Mouse (Mus musculus) embryonic facial prominence, embryonic 13.5 days (tissue): ENCODE data around the gene Fkrp. TPM values are rescaled to one million over a fixed set of nuclear protein-coding genes. Genes with fewer than 3 reads are reported as not detected.

Source experiments
- ATAC-seq: fragments of 200-750 bp; cut with Nextera tagmentation; 2 replicates; pipeline ENCODE4 v1.8.0; 2017; ENCODE audit warnings: low read depth; ENCODE audit not compliant: insufficient number of reproducible peaks, insufficient read depth, low FRiP score, low TSS enrichment
- H3K27ac ChIP-seq: fragments of 300-500 bp; sonication (generic); 2 replicates; pipeline ENCODE4 v1.5.1; 2015; ENCODE audit warnings: moderate library complexity, mild to moderate bottlenecking, inconsistent platforms
- H3K27me3 ChIP-seq: fragments of 300-500 bp; sonication (generic); 2 replicates; pipeline ENCODE4 v1.6.1; 2015; ENCODE audit warnings: mild to moderate bottlenecking, inconsistent platforms
- H3K36me3 ChIP-seq: fragments of 300-500 bp; sonication (generic); 2 replicates; pipeline ENCODE4 v1.6.1; 2015; ENCODE audit warnings: mild to moderate bottlenecking, inconsistent platforms
- H3K4me1 ChIP-seq: fragments of 300-500 bp; sonication (generic); 2 replicates; pipeline ENCODE4 v1.6.1; 2015; ENCODE audit warnings: inconsistent platforms
- H3K4me2 ChIP-seq: fragments of 300-500 bp; sonication (generic); 2 replicates; pipeline ENCODE4 v1.6.1; 2015; ENCODE audit warnings: moderate library complexity, mild to moderate bottlenecking, inconsistent platforms
- H3K4me3 ChIP-seq: fragments of 300-500 bp; sonication (generic); 2 replicates; pipeline ENCODE4 v1.5.1; 2015; ENCODE audit warnings: mild to moderate bottlenecking, inconsistent platforms
- H3K9ac ChIP-seq: fragments of 300-500 bp; sonication (generic); 2 replicates; pipeline ENCODE4 v1.6.1; 2015; ENCODE audit warnings: mild to moderate bottlenecking, inconsistent platforms
- H3K9me3 ChIP-seq: fragments of 300-500 bp; sonication (generic); 2 replicates; pipeline ENCODE4 v1.6.1; 2016; ENCODE audit warnings: inconsistent platforms
- WGBS: fragments of 180-500 bp; shearing (Covaris S2); methylation state at CpG from one replicate; pipeline ENCODE4 v1.1.7; 2015; ENCODE audit warnings: mixed read lengths; 5-methylcytosine and 5-hydroxymethylcytosine counted together
- polyA plus RNA-seq: library from polyadenylated mRNA; unstranded; fragments of >200 nt; fragmentation: Nextera tagmentation; extraction: Ambion mirVana; gene quantifications from 2 replicates; pipeline ENCODE4 v1.2.1, GENCODE M21; 2015

Gene Fkrp
- polyA plus RNA-seq, 1 experiment from 2014 or later: 26.8 TPM

DNA sequence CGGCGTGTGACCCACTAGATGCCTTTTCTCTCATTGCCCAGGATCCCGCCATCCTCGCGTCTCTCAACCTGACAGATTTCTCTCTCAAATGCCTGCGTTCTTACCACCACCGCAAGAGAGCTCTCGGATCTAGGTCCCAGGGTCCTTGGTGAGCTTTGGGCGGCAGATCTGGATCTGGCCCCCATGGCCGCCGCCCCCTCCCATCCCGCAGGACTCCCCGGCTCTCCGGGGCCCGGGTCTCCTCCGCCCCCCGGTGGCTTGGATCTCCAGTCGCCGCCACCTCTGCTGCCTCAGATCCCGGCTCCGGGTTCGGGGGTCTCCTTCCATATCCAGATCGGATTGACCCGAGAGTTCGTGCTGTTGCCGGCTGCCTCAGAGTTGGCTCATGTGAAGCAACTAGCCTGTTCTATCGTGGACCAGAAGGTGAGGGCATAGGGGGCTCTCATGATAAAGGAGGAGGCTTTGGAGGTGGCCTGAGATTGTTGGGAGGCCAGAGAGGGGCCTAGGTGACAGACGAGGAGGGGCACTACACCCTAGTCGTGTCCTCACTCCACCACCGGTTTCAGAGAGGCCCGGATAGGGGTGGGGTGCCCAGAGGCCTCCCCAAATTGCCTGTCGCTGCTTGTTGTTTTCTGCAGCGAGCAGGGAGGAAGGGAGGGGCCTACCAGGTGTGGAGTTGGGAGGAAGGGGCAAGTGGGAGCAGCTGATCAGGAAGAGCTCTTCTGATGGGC, 27.1 kb upstream of the Fkrp start:
- Histone ChIP-seq H3K4me2 (peak overlapping the region; percentile 94), H3K9ac (peak overlapping the region; percentile 87), H3K4me3 (peak overlapping the region; percentile 63), H3K27ac (peak overlapping the region; percentile 90), H3K27me3 (no peaks in the 10 kb centered on the region), H3K36me3 (peaks cover 32% of the 10 kb centered on the region), H3K9me3 (no peaks in the 10 kb centered on the region), H3K4me1 (peaks cover 35% of the 10 kb centered on the region)
- 0 out of 2 replicates have a peak, but pooled peaks have one; percentile 12 for ATAC-seq
- WGBS: under 1% methylated on average over 33 of the region's 33 CpGs

DNA sequence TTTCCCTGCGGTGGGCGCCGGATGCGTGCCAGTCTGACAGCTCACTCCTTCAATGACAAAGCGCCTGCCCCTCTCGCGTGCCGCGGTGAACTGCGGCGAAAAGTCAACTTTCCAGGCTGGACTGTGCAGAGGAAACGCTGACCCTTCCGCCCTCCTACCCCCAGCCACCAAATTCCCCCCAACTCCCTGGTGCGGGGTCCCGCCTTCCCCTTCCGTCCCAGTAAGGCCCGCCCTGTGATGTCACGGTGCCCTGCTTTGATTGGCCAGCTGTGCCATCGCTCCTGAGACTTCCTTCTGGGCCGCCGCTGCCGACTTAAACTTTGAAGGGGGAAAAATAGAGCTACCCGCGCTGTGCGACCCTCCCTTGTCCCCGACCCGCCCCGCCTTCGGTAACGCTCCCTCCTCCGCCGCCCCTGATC, 26.1 kb upstream of the Fkrp start, which contains the start of gene Prkd2:
Gene Prkd2 (plus strand): TSS at position 258 of the 419 bp plus-strand sequence.
- peak within 1 kb of the TSS; percentile 63 for H3K4me3 ChIP-seq
- WGBS: 1% methylated on average over 32 of the region's 32 CpGs
- no peaks in the 10 kb centered on the region for H3K9me3 ChIP-seq
- peaks cover 41% of the 10 kb centered on the region for H3K36me3 ChIP-seq
- peak within 1 kb of the TSS; percentile 90 for H3K27ac ChIP-seq
- no peaks in the 10 kb centered on the region for H3K27me3 ChIP-seq
- H3K9ac ChIP-seq: peak within 1 kb of the TSS; percentile 87
- ATAC-seq: peak; percentile 69
- H3K4me1 ChIP-seq: peaks cover 35% of the 10 kb centered on the region
- peak within 1 kb of the TSS; percentile 94 for H3K4me2 ChIP-seq

DNA sequence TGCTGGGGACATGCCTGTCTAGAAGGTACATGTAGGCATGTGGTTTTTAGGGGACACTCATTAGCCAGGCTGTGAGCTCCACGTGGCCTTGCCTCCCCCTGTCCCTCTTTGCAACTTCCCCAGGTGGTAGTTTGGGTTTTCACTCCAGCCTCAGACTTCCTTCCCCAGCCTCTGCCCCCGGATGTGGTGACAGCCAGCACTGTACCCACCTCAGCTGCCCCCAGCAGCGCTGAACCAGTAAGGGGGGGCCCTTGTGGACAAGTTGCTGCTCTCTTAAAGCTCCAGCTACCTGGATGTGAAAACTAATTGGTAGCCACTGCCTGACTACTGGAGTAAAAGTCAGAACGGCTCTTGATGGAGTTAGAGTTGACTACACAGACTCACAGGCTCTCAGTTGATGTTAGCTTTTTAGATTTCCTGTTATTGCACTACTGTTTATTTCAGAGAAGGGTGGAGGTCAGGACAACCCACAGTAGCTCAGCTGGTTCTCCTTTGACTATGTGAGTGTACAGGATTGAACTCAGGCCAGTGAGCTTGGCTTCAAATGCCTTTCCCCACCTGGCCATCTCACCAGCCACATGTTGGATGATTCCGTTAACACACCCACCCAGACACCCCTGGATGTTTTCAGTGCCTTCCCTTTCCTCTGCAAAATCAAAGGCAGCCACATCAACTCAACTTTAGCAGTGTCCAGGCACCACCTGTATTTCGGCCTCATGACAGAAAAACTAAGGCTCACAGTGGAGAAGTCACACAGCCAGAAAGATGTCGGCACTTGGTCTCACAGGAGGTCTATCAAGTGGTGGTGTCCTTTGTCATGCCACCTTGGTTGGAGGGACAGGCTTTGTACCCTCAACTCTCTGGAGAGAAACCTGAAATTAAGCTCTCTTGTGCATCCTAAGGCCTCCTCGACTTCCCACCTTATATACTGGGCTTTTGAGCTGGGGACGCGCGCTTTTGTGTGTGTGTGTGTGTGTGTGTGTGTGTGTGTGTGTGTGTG, 25.3 kb upstream of the Fkrp start:
- Histone ChIP-seq H3K9ac (0 out of 2 replicates have a peak overlapping the region, but pooled peaks have one; percentile 87), H3K9me3 (no peaks in the 10 kb centered on the region), H3K36me3 (peaks cover 49% of the 10 kb centered on the region)

DNA sequence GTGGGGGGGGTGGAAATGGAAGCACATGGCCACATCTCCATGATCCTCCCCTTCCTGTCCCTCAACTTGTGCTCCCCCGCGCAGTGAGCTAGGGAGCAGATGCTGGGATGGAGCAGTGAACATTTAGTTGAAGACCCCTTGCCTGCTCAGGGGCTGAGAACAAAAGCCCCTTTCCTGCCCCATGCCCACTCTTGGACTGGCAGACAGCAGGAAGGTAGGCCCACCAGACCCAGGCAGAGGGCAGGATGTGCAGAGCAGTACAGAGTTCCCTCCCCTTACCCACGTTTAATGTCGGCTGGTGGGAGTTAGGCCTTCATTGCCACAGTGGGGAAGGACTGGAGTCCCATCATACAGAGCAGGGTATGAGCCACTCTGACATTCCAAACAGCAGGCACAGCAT, 24.5 kb upstream of the Fkrp start:
- peaks cover 53% of the 10 kb centered on the region for H3K36me3 ChIP-seq

More for the DNA sequence above, 25.3 kb upstream of the Fkrp start:
- H3K27me3 ChIP-seq: no peaks in the 10 kb centered on the region
- no peak for ATAC-seq
- peak overlapping the region; percentile 63; the same call in 1 of the 2 replicates for H3K4me3 ChIP-seq
- H3K27ac ChIP-seq: peak overlapping the region; percentile 90
- WGBS: 40% methylated on average over 11 of the region's 11 CpGs
- H3K4me2 ChIP-seq: peak overlapping the region; percentile 94
- H3K4me1 ChIP-seq: peaks cover 35% of the 10 kb centered on the region

DNA sequence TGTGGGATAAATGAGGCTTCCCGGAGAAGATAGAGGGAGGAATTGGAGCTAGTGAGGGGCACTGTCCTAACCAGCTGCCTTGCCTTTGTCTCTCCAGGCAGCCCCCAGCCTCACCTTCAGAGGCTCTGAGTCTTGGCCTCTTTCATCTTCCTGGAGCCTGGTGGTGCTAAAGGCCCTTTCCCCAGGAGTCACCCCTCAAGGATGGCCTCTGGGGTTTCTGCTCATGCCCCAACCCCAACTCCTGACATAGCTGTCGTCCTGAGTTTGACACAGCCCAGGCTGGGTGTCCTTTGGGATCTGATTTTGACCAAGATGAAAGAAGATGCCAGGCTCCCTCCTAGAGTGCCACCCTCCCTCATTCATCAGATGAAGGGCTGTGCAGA, 23.6 kb upstream of the Fkrp start:
- H3K4me1 ChIP-seq: peaks cover 25% of the 10 kb centered on the region
- 88% methylated on average over 2 of the region's 2 CpGs for WGBS
- ATAC-seq: no peak
- H3K27me3 ChIP-seq: no peaks in the 10 kb centered on the region
- peaks cover 59% of the 10 kb centered on the region for H3K36me3 ChIP-seq
- no peak overlapping the region for H3K4me3 ChIP-seq
- no peaks in the 10 kb centered on the region for H3K9me3 ChIP-seq
- H3K4me2 ChIP-seq: no peak overlapping the region
- no peak overlapping the region for H3K27ac ChIP-seq
- no peak overlapping the region for H3K9ac ChIP-seq

More for the DNA sequence above, 24.5 kb upstream of the Fkrp start:
- Histone ChIP-seq H3K9ac (no peak overlapping the region), H3K27me3 (no peaks in the 10 kb centered on the region), H3K27ac (peak overlapping the region; percentile 90), H3K4me3 (no peak overlapping the region), H3K9me3 (no peaks in the 10 kb centered on the region), H3K4me1 (peaks cover 35% of the 10 kb centered on the region), H3K4me2 (no peak overlapping the region)
- ATAC-seq: no peak
- WGBS: 82% methylated on average over 4 of the region's 4 CpGs

DNA sequence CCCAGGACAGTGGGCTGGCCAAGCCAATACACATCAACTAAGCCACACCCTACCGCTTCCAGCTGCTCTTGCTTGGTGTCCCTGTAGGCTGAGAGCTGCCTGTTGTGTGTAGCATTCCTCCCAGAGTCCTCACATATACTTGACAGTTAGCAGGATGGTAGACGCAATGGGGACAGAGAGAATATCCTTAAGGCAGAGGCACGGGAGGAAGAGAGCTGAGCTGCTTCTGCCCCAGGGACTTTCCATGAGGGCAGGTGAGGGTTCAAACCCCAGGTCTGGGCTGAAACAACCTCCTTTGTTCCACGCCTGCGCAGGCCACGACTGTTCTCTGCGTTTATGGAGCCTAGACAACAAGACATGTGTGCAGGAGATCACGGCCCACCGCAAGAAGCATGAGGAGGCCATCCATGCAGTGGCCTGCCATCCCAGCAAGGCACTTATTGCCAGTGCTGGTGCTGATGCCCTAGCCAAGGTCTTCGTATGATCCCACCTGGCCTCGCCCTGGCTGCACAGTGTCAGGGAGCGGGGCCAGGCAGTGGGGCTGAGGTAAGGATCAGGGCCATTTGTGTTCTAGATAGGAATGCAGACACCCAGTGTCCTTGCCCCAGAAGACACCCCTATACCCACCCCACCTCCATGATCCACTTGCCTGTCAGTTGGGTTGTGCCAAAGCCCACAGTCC, 23.0 kb upstream of the Fkrp start:
- H3K4me2 ChIP-seq: no peak overlapping the region
- no peak overlapping the region for H3K9ac ChIP-seq
- ATAC-seq: no peak
- H3K4me1 ChIP-seq: peaks cover 20% of the 10 kb centered on the region
- no peak overlapping the region for H3K27ac ChIP-seq
- H3K9me3 ChIP-seq: no peaks in the 10 kb centered on the region
- H3K4me3 ChIP-seq: no peak overlapping the region
- H3K36me3 ChIP-seq: peaks cover 64% of the 10 kb centered on the region
- WGBS: 92% methylated on average over 12 of the region's 12 CpGs
- no peaks in the 10 kb centered on the region for H3K27me3 ChIP-seq

DNA sequence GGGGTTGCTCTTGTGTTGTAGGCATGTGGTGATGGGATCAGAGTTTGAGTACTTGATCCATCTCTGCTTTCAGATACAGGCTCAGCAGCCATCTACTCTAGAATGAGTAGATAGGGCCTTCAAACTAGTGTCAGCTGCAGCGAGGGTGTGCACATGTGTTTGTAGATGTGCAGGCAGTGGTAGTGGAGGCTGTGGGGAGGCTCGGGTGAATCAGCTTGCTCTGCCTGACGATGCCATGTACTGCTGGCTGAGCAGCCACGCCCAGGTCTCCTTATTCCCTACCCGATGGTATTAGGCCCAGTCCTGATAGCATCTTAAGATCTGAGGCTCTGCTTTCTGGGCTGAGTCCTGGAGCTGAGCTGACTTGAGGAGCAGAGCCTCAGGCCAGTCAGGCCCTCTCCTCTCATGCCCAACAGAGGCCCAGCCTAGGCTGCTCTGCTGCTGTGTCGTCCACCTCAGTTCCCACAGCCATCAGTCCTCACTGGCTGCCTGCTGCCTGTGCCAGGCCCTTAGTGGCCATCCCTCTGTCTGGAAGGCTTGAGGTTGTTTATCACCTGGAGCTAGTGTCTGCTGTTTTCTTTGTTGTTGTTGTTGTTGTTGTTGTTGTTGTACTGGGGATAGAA, 22.4 kb upstream of the Fkrp start:
- Histone ChIP-seq H3K4me3 (no peak overlapping the region), H3K9ac (0 out of 2 replicates have a peak overlapping the region, but pooled peaks have one; percentile 27), H3K36me3 (peaks cover 71% of the 10 kb centered on the region), H3K27ac (no peak overlapping the region), H3K4me2 (no peak overlapping the region), H3K27me3 (no peaks in the 10 kb centered on the region), H3K4me1 (peaks cover 14% of the 10 kb centered on the region), H3K9me3 (no peaks in the 10 kb centered on the region)
- ATAC-seq: no peak
- WGBS: 70% methylated on average over 6 of the region's 6 CpGs

DNA sequence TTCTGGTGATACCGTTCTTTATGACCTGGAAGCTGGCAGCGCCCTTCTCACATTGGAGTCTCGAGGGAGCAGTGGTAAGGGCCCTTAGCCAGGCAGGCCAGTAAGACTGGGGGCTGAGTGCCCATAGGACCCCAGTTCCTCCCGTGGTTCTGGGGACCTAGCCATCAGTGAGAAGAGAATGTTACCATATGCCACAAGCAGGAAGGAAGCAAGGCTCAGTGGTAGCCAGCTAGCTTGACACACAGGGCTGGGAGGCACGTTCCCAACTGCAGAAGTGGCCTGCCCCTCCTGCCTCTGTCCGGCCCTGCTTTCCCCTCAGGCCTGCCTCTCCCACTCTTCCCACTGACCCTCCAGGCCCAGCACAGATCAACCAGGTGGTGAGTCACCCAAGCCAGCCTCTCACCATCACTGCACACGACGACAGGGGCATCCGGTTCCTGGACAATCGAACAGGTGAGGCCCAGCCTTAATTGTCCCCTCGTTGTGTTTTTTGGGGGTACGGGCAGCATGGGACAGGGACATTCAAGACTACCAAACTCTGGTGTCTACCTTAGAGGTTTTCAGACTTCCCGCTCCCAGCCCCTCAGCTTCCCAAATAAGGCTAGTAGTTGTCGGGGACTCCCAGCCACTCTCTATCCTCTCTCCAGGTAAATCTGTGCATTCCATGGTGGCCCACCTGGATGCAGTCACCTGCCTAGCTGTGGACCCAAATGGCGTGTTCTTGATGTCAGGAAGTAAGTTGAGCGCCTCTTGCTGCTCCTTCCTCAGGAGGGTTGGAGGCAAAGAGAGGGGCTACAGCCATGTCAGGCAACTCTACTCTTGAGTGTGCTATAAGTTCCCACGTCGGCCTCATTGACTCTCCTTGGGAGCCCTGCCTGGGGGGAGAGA, 21.6 kb upstream of the Fkrp start:
- no peaks in the 10 kb centered on the region for H3K27me3 ChIP-seq
- WGBS: 94% methylated on average over 18 of the region's 18 CpGs
- peaks cover 10% of the 10 kb centered on the region; the same call in 1 of the 2 replicates for H3K4me1 ChIP-seq
- H3K36me3 ChIP-seq: peaks cover 78% of the 10 kb centered on the region
- H3K4me2 ChIP-seq: no peak overlapping the region
- H3K27ac ChIP-seq: no peak overlapping the region
- ATAC-seq: no peak
- H3K4me3 ChIP-seq: no peak overlapping the region
- H3K9me3 ChIP-seq: no peaks in the 10 kb centered on the region
- H3K9ac ChIP-seq: 0 out of 2 replicates have a peak overlapping the region, but pooled peaks have one; percentile 27

DNA sequence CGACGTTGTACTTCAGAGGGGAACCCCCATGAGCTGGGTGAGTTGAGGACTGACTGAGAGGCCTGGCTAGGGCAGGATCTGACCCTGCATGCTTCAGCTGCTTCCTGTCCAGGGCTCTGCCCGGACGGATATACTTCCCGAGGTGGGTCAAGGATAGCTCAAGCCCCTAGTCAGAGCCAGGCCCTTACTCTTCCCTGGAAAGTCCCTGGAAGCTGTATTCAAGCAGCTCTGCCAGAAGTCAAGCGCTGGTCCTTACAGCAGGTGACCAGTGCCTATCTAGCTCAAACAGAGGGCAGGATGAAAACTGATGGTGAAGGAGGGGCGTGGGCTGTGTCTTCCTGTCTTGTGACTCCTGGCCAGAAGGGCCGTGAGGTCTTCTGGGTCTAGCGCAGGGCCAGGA, 13.9 kb upstream of the Fkrp start:
- no peak overlapping the region for H3K4me2 ChIP-seq
- WGBS: 86% methylated on average over 9 of the region's 9 CpGs
- H3K9ac ChIP-seq: no peak overlapping the region
- no peaks in the 10 kb centered on the region for H3K27me3 ChIP-seq
- no peak overlapping the region for H3K27ac ChIP-seq
- peaks cover 7% of the 10 kb centered on the region; the same call in 1 of the 2 replicates for H3K4me1 ChIP-seq
- H3K36me3 ChIP-seq: peaks cover 98% of the 10 kb centered on the region
- H3K4me3 ChIP-seq: no peak overlapping the region
- H3K9me3 ChIP-seq: no peaks in the 10 kb centered on the region
- ATAC-seq: no peak

DNA sequence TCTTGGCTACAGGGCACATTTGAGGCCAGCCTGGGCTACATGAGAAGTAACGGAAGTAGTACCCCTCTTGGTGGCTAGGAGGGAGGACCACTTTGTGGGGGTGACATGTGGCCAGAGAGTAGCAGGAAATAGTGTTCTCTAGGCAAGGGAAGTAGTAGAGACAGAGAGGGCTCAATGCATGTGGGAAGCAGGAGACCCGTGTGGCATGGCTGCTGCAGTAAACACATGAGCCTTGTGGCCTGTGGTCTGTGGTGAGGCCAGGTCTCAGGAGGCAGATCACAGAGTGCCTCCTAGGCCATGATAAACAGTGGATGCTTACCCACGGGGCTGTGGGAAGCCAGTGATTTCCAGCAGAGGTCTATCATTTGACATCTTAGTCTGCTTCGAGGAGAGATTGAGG, 10.7 kb upstream of the Fkrp start:
- peaks cover 99% of the 10 kb centered on the region for H3K36me3 ChIP-seq
- no peak overlapping the region for H3K9ac ChIP-seq
- no peaks in the 10 kb centered on the region for H3K9me3 ChIP-seq
- H3K27me3 ChIP-seq: no peaks in the 10 kb centered on the region
- H3K27ac ChIP-seq: no peak overlapping the region
- no peak overlapping the region for H3K4me3 ChIP-seq
- H3K4me1 ChIP-seq: peaks cover 10% of the 10 kb centered on the region; the same call in 1 of the 2 replicates
- WGBS: 76% methylated on average over 4 of the region's 4 CpGs
- H3K4me2 ChIP-seq: no peak overlapping the region
- no peak for ATAC-seq
